Mouse (Mus musculus) heart, adult 18-20 months (tissue): ENCODE results near the gene Ppy. TPM values are rescaled to one million over a fixed set of nuclear protein-coding genes. Genes with fewer than 3 reads are reported as not detected.

Experiments used
- DNase-seq, 2 experiments: peaks; one replicate each; pipeline ENCODE4 v3.0.0; 2021 to 2022; ENCODE audit warnings: mixed read lengths in 1 of 2
- long read RNA-seq, 2 experiments: library from polyadenylated mRNA; stranded (forward); transcript quantifications; one replicate each; pipeline ENCODE4 v2.0.0; 2021
- total RNA-seq, 2 experiments: library from RNA; stranded (reverse); gene quantifications; 2 replicates each; pipeline ENCODE4 v1.2.3; 2021

Gene Ppy
- total RNA-seq: not detected
- long read RNA-seq, experiment 1: 0 reads
- long read RNA-seq, experiment 2: 0 reads

DNA sequence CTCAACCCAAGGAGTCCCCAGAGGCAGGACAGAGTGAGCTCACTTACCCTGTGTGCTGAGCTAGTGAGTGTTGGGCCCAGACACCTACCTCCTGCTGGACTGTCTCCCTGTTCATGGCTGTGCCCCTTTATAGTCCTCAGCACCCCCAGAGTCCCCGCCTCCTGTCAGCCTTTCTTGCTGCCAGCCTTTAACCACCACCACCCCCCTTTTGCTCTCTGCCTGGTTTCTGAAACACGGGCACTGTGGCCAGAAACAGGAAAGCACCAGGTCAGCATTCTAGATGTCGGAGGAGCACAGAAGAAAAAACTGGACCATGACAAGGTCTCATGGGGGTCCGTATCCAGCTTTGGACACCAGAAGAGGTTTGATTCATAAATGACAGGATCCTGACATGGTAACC lies at the start of gene Ppy:
Ppy (minus strand) TSS at position 101 of the 400 bp plus-strand sequence.
- no peak for DNase-seq

GRCm38 (mm10) chr11:102147213-102147989 lies 46.3 kb upstream of the Ppy start:
- DNase-seq: no peak

DNA sequence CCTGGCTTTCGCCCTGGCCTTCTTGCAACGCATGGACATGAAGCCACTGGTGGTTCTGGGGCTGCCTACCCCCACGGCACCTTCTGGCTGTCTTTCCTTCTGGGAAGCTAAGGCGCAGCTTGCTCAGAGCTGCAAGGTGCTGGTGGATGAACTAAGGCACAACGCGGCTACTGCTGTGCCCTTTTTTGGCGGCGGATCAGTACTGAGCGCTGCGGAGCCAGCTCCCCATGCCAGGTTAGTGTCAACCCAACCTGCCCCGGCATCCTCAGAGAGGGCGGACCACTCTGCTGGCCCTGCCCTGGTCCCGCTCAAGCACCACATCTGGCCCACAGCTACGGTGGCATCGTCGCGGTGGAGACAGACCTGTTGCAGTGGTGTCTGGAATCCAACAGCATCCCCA lies 45.4 kb upstream of the Ppy start:
- DNase-seq: no peak

DNA sequence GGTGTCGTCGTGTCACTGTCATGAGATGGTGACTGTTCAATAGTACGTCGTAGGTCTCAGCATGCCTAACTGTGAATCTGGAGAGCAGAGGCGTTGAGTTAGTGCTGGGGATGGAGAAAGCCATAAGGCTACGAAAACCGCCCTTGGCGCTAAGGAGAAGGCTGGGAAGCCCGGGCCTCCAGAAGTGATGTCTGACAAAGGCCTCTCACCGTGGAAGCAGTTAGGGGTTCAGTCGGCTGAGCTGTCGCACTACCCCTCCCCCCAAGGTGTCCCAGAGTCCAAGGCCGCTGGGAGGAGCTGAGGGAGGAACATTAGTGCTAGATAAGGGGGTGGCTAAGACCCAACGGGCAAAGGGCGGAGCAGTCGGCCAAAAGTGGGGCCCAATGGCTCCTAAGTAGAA lies 44.9 kb upstream of the Ppy start:
- DNase-seq: peak in 1 of 2 experiments; percentile 28

- DNase-seq: no peak
These were observed 44.4 kb upstream of the Ppy start, which contains the start of gene Nags for GRCm38 (mm10) chr11:102145471-102146001. Gene Nags, plus strand, starts transcription at chr11:102145513.

- no peak for DNase-seq
These were observed 43.9 kb upstream of the Ppy start for GRCm38 (mm10) chr11:102144957-102145470.

DNA sequence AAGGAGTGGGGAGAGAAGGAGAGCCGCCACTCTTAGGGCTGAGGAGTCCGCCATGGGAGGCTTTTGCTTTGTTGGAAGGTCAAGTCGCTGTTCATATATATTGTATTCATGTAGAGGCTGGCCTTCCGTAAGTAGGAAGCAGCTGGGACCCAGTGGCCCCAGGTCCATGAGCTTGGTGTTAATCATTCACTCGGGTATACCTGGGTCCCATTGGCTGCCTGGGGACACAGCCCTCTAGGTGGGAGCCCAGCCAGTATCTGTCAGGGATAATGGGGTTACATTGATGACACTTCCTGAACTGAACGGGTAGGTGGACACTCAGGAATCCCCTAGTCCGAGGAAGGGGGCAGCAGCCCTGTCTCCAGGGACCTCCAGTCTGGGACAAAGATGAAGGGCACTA lies 41.2 kb upstream of the Ppy start:
- DNase-seq: no peak

DNA sequence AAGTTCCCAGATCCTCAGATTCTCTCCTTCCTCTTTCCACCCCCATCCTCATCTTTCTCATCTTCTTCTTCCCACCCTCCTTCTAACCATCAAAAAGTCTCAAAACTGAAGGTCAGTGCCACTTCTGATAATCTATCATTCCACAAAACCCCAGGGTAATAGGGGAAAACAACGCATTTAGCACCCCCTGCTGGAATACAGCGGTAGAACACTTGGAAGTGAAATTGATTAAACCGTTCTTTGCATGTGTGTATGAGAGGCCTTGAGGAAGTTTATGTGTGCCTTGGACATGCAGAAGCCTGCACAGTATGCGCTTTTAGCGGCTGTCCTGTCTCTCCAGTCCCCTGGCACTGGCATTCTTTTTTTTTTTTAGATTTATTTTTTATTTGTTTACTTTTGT lies 39.4 kb upstream of the Ppy start:
- DNase-seq: peak; percentile 56 to 84

DNA sequence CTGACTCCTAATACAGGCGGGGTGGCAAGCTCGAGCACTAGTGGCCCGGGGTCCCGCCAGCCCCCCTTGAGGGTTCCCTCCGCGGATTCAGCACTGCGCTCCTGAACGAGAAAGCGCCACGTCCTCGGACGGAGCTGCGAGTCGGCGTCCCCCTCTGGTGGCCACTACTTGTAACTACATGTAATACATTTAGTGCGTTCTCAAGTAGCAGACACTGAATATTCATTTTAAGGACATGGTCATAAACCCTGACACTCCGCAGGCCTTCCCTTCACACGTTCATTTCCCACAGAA lies 37.3 kb upstream of the Ppy start:
- DNase-seq: peak; percentile 61 to 76

- no peak for DNase-seq
These were observed 36.7 kb upstream of the Ppy start for GRCm38 (mm10) chr11:102137625-102138446.

- DNase-seq: no peak
These were observed 33.4 kb upstream of the Ppy start for GRCm38 (mm10) chr11:102134516-102134915.

- no peak for DNase-seq
These were observed 16.3 kb upstream of the Ppy start for GRCm38 (mm10) chr11:102117386-102117785.

GRCm38 (mm10) chr11:102116241-102116640 lies 15.1 kb upstream of the Ppy start:
- no peak for DNase-seq

DNA sequence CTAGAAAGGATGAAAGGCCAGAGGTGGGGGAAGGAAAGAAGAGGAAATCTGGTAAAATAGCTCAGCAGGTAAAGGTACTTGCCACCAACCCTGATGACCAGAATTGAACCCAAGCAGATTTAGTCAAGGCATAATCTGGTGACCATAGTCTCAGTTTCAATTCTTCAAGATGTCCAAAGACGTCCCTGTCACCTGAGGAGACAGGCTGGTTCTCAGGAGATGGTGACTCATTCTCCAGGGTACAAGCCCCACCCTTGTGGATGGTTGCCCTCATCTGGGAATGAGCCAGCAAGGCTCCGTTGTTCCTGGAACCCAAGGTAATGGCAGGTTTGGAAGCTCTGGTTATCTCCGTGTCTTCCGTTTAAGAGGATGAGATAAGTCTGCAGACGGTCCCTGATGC lies 10.5 kb upstream of the Ppy start:
- no peak for DNase-seq

GRCm38 (mm10) chr11:102107732-102108131 lies 6.6 kb upstream of the Ppy start, which contains the start of gene Pyy:
Gene Pyy, minus strand, starts transcription at chr11:102107832.
- DNase-seq: no peak

- DNase-seq: no peak
These were observed 5.8 kb upstream of the Ppy start for GRCm38 (mm10) chr11:102106911-102107310.

- DNase-seq: peak; percentile 45 to 78
These were observed 1.6 kb upstream of the Ppy start for GRCm38 (mm10) chr11:102102485-102103258.

DNA sequence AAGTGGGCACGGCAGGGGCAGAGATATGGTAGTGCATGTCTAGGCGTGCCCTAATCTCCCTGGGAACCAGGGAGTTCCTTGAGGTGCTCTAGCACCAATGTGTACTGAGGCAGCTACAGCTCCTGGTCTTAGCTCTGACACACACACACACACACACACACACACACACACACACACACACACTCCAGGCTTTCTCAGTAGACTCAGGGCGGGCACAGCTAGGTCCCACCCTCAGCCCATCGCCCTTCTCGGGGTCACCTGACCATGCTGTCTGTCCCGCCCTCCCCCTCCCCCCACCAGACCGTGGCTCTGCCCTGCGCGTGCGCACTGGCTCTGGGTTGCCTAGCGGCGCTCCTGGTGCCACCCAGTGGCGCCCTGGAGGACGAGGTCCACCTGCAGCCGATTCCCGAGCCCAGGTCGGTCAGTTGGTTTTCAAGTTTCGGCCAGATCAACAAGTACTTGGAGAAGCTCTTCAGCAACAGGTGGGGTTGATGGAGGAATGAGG lies 4.2 kb downstream of the Ppy start:
- DNase-seq: peak; percentile 39 to 45

DNA sequence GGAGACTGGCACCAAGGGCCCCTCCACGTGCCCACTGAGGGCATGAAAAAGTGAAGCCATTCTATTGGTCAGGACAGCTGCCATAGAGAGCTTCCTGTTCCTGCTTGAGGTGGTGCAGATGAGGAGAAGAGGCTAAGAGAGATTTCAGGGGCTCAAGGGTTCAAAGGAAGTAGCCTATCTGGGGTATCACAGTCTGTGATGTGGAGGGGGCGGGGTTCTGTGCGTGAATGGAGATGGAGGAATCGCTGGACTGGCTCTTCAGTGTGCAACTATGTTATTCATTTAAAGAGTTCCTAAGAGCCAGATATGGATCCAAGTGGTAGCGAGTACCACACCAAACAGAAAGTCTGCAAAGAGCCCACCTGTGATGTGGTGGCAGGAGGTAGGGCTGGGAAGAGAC lies 4.7 kb downstream of the Ppy start:
- DNase-seq: no peak

DNA sequence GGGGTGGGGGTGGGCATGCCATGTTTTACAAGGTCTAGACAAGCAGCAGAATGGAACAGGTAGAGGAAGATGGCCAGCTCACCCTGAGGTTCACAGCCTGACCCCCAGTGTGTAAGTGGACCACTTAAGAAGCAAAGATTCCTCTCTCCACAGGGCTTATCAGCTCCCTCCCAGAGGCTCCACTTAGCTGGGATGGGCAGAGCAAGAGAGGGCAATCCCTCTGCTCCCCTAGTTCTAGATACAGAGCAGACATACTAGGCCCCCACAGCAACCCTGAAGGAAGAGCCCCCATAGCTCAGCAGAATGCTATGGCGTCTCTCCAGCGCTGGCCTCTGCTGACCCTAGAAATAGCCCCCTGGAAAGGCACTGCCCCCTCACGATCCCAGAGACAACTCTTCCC lies 5.4 kb downstream of the Ppy start:
- no peak for DNase-seq

DNA sequence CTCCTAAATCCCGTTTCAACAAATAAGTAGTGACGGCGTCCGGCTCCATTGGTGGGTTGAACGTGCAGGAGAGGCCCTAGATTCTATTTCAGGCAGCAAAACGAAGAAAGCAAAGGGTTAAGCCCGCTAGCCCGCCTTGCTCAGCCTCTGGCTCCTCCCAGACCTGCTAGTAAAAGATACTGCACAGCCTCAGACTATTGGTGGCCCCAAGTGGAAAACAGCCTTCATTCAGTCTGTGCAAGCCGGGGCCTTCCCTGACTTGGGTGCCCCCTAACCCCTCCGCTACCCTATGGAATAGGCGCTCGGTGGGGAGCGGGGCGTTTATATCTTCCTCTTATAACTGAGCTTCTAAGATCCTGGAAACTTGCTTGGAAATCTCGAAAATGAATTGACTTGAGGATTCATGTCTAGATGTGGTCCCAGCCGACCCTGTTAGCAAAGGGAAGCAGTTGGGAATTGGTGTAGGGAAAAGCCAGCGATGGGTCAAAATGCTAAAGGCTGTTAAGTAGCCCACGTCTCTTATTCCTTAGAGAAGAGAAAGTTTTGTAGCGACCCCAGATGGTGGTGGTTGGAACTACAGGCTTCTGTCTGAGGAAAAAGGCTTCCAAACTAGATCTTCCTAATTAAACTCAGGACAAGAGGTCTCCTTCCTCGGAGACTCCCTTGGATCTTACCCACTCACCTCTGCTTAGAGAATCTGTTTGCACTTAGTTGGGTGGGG lies 11.9 kb downstream of the Ppy start:
- peak; percentile 48 to 75 for DNase-seq
